Mouse (Mus musculus) brain, embryonic 18.5 days (tissue): Measurements from ENCODE around the gene Hils1.
A peak's percentile ranks its signal among the peaks of the same experiment; 100 is the strongest.
"Not testable (repeated sequence)": the region's sequence is repeated elsewhere in the genome, so short reads cannot be mapped to it uniquely, and the experiment has no call there.

Source experiments
- DNase-seq: peaks from one replicate; pipeline ENCODE4 v3.0.0-alpha.2; 2012; ENCODE audit warnings: low read depth, low spot score

Gene Hils1

DNA sequence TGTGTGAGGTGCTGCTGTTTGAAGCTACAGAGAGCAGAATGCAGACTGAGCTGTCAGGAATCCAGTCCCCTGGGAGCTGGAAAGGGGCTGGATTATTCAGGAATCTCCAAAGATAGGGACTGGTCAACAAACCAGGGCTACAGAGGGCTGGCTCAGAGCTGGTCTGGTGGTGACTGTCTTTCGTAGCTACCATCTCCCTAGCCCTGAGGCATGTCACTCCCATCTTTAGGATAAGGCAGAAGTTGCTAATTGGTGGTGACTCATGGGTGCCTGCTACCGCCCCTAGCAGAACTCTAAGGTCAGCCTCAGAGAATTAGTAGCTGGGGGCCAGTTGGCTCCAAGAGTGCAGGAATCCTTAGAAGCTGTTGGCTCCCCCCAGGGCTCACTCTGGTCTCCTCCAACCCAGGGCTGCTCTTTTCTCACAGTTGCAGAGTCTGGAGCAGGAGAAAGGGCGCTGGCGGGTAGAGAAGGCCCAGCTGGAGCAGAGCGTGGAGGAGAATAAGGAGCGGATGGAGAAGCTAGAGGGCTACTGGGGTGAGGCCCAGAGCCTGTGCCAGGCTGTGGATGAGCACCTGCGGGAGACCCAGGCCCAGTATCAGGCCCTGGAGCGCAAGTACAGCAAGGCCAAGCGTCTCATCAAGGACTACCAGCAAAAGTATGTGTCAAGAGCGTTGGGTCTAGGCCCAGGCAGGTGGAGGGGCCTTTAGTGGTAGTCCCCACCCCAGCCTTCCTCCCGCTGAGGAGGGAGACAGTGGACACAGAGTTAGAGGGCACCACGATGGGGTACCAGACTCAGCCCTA is 36.9 kb downstream of the Hils1 start:
- no peak for DNase-seq

DNA sequence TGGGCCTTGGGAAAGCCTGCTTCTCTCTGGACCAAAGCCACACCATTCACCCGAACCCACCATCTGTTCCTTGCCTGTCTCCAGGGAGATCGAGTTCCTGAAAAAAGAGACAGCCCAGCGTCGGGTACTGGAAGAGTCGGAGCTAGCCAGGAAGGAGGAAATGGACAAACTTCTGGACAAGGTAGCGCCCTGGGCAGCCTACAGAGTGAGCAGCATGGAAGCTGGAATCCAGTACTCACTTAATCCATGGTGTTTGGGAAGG is 37.5 kb downstream of the Hils1 start:
- DNase-seq = no peak

DNA sequence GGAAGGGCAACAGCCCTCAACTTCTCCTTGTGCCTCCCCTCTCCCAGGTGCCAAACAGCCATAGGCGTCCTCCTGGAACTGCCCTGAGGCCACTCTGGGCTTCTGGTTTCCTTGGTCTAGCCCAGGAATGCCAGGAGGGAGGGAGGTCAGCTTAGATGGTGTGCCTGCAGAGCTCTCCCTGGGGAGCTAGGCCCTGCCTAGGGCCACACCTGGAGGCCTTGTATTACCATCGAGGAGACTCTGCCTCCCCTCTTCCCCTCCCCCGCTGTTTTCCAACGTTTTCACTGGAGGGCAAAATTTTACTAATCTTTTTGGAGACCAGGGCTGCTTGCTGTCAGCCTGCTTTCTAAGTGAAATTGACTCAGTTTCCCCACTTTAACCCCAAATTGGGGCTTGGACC is 38.6 kb downstream of the Hils1 start:
- DNase-seq = no peak

DNA sequence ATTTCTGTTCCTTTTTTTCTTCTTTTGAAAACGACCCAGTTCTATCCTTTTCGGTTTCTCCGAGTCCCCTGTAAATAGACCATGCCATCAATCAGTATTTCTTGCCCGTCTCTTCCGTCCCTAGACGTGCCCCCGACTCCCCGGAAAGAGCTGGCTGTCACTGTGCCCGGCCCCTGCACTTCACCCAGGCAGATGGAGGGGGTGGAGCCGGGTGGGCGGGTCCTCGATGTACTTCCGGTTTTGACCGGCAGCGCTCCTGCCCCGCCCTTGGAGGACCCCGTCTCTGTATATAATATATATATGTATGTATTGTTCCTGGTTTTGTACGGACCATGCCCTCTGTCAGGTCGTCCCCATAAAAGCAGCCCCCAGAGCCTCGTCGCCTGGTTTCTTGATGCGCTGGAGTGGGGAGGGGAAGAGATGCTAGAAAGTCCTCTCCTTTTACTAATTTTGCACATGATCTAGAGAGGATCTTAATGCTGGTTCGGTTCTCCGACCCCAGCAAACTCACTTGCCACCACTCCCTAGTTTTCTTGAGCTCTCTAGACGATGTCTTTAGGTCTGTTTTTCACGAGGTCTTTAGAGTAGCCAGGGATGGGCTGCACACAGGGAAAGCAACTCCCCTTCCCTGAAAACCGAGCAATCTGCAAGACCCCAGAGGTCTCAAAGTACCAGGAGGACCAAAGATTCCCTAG is 39.3 kb downstream of the Hils1 start:
- peak; percentile 61 for DNase-seq

DNA sequence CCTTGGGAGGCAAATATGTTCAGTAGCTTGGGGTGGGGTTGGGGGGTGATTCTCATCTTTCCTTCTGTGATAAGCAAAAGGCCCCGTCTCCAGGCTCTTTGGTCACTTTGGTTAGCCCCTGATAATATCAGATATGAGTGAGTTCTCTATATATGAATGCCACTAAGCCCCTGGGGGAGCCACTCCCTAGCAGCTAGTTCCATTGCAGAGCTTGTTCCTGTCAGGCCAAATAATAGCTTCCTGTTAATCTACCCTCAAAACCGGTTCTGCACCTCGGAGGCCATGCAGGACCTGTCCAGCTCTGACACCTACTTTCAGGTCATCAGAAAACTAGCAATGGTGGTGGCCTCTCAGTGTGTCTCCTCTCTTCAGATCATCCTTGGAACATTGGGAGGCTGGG is 40.0 kb downstream of the Hils1 start:
- DNase-seq = no peak

DNA sequence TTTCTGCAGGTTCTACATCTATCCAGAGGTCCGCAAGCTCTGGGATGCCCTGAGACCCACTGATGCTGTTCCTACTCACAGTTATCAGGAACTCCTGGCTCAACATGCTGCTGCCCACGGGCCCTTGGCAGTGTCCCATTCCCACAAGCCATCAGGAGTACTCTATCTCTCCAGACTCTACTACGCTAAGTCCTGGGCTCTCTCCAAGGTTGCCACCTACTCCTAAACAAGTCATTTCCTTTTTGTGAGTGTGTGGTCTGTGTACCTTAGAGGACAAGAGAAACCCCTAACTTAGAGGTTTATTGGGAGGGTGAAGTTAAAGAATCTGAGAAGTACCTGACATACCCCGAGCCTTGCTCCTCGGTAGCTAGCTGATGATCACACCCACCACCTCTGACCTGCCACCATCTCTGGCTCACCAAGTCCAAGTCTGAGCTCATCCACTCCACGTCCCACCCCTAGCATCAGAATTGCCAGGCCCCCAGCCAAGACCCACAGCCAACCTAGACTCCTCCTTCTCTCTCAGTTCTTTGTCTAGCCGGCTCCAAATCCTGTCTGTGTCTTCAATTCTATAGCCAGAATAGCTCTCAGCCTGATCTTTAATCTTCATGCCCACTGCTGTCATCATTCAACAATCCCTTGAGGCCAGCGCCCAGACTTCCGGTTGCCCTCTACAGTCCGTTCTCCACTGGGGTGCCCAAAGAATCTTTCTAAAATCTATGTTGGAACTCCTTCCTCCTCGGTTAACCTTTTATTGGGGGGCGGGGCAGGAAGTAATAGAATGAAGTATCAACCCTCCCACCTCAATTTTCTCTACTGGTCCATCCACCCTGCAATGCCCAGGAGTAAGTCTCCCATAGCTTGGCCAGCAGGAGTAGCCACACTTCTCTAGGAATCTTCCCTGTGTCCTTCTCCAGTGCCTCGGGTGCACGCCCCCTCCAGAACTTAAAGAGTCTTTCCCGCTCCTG is 41.6 kb downstream of the Hils1 start:
- DNase-seq = no peak

DNA sequence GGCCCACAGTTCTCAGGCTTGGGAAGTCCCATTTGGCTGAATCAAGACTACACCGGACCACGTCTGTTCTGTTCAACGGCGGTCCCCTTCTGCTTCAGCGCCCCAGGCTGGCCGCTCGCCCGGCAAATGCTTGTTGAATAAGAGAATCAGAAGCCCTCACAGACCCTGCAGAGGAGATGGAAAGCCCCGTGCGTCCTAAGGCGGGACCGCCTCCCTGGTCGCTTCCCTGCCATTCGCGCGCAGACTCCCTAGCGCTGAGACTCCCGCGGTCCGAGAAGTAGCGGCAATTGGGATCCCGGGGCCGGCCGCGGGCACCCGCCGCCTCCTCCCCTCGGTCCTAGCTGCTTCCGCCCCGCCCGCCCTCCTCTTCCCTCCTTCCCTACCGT is 42.2 kb downstream of the Hils1 start, which contains the start of gene Samd14:
TSS of gene Samd14 (plus strand) at position 251 of the 386 bp plus-strand sequence.
- peak; percentile 73 for DNase-seq

DNA sequence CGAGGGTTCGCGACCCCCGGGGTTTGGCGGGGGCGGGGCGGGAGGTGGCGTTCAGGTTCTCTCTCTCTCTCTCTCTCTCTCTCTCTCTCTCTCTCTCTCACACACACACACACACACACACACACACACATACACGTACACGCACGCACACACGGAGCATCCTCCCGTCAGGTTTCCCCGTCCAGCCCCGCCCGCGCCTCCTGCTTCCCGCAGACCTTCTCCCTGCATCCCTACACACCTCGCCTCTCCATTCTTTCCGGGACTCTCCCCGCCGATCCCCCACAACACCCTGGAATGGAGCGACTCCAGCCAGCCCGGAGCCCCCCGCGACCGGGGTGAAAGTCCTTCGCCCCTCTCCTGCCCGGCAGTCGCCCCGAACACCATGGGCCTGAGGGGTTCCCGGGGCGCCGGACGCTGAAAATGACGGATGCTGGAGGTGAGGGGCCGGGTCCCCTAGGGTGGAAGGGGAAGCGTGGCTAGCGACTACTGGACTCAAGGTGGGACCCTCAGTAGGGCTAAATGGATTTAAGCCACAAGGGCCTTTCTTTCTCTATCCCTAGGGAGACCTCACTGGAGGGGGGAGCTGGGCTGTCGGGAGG is 42.8 kb downstream of the Hils1 start:
- no peak for DNase-seq

DNA sequence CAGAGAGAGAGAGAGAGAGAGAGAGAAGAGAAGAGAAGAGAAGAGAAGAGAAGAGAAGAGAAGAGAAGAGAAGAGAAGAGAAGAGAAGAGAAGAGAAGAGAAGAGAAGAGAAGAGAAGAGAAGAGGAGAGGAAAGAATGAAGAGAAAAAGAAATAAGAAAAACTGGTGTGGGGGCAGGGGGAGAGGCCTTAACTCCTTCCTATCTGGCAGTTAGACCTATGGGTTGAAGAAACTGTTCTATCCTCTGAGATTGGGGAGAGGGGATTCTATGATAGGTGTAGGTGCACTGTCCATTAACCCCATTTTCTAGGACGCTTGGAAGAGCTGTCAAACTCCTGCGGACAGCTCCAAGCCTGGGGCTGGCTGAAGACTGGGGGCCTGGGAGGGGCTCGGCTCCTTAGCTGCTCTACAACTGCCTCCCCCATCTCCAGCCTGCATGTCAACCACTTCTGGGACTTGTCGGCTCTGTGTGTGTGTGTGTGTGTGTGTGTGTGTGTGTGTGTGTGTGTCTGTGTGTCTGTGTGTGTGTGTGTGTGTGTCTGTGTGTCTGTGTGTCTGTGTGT is 43.5 kb downstream of the Hils1 start:
- not testable (repeated sequence) for DNase-seq

DNA sequence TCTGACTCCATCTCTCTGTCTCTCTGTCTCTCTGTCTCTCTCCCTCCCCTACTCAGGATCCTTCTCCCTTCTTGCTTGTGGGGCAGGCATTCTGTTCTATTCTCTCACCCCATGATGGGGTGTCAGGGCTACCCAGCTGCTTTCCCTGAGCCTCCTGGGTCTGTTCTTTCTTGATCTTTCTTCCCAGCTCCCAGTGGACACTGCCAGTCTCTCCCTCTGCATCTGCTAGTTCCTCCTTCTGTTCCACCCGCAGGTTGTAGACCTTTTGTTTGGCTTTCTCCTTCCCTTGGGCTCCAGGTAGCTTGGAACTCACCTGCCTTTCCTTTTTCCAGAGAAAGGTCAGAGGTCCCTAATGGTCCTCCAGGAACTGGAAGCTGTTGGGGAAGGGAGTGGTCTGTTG is 44.0 kb downstream of the Hils1 start:
- no peak for DNase-seq

DNA sequence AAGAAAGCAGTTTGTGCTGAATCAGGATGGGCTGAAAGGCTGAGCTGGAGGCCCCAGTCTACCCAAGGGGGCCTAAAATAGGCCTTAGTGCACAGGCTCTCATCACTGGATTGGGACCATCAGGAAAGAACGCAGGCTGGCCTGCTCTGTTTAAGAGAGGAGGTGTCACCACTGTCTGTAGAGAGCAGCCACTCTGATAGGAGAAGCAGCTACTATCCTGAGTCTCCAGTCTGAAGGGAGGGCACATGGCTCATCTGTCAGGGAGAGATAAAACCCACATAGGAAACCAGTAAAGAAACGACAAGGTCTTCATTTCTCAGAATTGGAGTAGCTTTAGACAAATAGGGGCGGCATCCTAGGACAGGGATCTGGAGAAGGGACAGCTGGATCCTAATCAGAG is 44.7 kb downstream of the Hils1 start:
- DNase-seq = no peak

DNA sequence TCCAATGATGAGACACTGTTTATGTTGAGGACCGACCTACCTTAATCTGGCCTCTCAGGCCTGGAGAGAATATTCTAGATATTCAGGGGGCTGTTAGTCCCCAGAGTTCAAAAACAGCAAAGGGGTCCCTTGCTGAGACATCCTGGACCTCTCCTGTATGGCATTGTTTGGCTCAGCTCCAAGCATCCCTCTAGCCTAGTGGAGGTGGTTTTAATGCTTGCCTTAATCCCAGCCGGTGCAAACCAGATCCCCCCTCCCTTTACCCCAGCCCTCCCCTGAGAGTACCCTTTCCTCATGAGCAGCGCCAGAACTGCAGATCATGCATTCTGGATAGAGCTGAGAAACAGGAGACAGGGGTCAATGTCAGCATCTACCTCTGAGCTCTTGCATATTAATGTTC is 45.1 kb downstream of the Hils1 start:
- DNase-seq = no peak

DNA sequence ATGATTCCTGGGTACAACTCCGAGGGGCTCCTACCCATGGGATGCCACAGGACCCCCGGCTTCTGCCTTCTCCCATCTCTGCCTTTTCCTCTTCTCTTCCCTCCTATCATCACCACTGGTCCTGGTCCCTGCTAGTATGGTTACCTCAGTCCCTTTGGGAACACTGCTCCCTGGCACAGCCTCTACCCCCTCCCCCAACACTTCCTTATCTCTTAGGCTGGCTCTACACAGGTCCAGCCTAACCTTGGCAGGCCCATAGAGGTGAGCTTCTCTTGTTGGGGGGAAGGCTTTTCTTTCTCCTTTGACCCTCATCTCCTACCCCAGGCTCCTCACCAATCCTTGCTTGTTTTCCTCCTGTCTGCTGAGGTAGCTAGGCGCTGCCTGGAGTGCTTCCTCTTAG is 48.1 kb downstream of the Hils1 start:
- DNase-seq = no peak
